Mouse (Mus musculus): ENCODE measurements at regions not wholly inside any gene's neighbourhood (a gene's known extent, or its start where the extent isn't known, plus 50 kb on each side); places are given as distances from the start of the nearest gene placed in this dataset.

GRCm38 (mm10) chr13:99759256-99760044, 141.4 kb downstream of the Cartpt start:
- H3K27me3 ChIP-seq (ENCODE audit: insufficient read depth, low read length): no peaks in the 10 kb centered on the region
- ATAC-seq (replicated peaks; ENCODE audit: low FRiP score, low read depth) (no peak), DNase-seq (ENCODE audit: low spot score) (peak; percentile 14)
- no peak for TF ChIP-seq CTCF (IDR thresholded peaks at IDR 0.05; ENCODE audit: low read depth)
- no peaks in the 10 kb centered on the region for H3K4me1 ChIP-seq (replicated peaks; ENCODE audit: insufficient read depth, low read length)
- no peaks in the 10 kb centered on the region for H3K36me3 ChIP-seq (ENCODE audit: insufficient read depth, low read length)
- no peak overlapping the region for H3K9ac ChIP-seq (ENCODE audit: low read depth, low read length)
- 64% methylated on average over 10 of the region's 10 CpGs for WGBS
- H3K4me2 ChIP-seq (ENCODE audit: low read length): no peak overlapping the region
- no peak overlapping the region for H3K4me3 ChIP-seq (replicated peaks; ENCODE audit: low read depth, low read length)
- H3K9me3 ChIP-seq (replicated peaks; ENCODE audit: low read length): no peaks in the 10 kb centered on the region
- no peak overlapping the region for H3K27ac ChIP-seq

- H3K4me3 ChIP-seq (replicated peaks; ENCODE audit: low read depth, low read length): no peak overlapping the region
- ATAC-seq (replicated peaks; ENCODE audit: low FRiP score, low read depth) (no peak), DNase-seq (ENCODE audit: low spot score) (no peak)
- no peak for TF ChIP-seq CTCF (IDR thresholded peaks at IDR 0.05; ENCODE audit: low read depth)
- H3K9ac ChIP-seq (ENCODE audit: low read depth, low read length): no peak overlapping the region
- 77% methylated on average over 5 of the region's 5 CpGs for WGBS
- H3K4me1 ChIP-seq (replicated peaks; ENCODE audit: insufficient read depth, low read length): no peaks in the 10 kb centered on the region
- H3K4me2 ChIP-seq (ENCODE audit: low read length): no peak overlapping the region
- H3K27me3 ChIP-seq (ENCODE audit: insufficient read depth, low read length): no peaks in the 10 kb centered on the region
- no peaks in the 10 kb centered on the region for H3K9me3 ChIP-seq (replicated peaks; ENCODE audit: low read length)
- H3K36me3 ChIP-seq (ENCODE audit: insufficient read depth, low read length): no peaks in the 10 kb centered on the region
- H3K27ac ChIP-seq: no peak overlapping the region
Measured at GRCm38 (mm10) chr13:99754701-99755100, 146.2 kb downstream of the Cartpt start.

- Histone ChIP-seq H3K4me2 (ENCODE audit: low read length) (no peak overlapping the region), H3K36me3 (ENCODE audit: insufficient read depth, low read length) (no peaks in the 10 kb centered on the region), H3K27me3 (ENCODE audit: insufficient read depth, low read length) (no peaks in the 10 kb centered on the region), H3K9ac (ENCODE audit: low read depth, low read length) (no peak overlapping the region), H3K9me3 (replicated peaks; ENCODE audit: low read length) (no peaks in the 10 kb centered on the region), H3K27ac (no peak overlapping the region), H3K4me3 (replicated peaks; ENCODE audit: low read depth, low read length) (no peak overlapping the region), H3K4me1 (replicated peaks; ENCODE audit: insufficient read depth, low read length) (no peaks in the 10 kb centered on the region)
- DNase-seq (ENCODE audit: low spot score) (no peak), ATAC-seq (replicated peaks; ENCODE audit: low FRiP score, low read depth) (no peak)
- TF ChIP-seq CTCF (IDR thresholded peaks at IDR 0.05; ENCODE audit: low read depth): no peak
- WGBS: 57% methylated on average over 5 of the region's 5 CpGs
Measured at GRCm38 (mm10) chr13:99754251-99754652, 146.6 kb downstream of the Cartpt start.

- H3K4me1 ChIP-seq (replicated peaks; ENCODE audit: insufficient read depth, low read length): no peaks in the 10 kb centered on the region
- no peak overlapping the region for H3K9ac ChIP-seq (ENCODE audit: low read depth, low read length)
- no peak overlapping the region for H3K4me3 ChIP-seq (replicated peaks; ENCODE audit: low read depth, low read length)
- TF ChIP-seq CTCF (IDR thresholded peaks at IDR 0.05; ENCODE audit: low read depth): no peak
- no peaks in the 10 kb centered on the region for H3K27me3 ChIP-seq (ENCODE audit: insufficient read depth, low read length)
- no peak for DNase-seq (ENCODE audit: low spot score)
- no peak for ATAC-seq (replicated peaks; ENCODE audit: low FRiP score, low read depth)
- no peaks in the 10 kb centered on the region for H3K9me3 ChIP-seq (replicated peaks; ENCODE audit: low read length)
- no peak overlapping the region for H3K4me2 ChIP-seq (ENCODE audit: low read length)
- no peak overlapping the region for H3K27ac ChIP-seq
- no peaks in the 10 kb centered on the region for H3K36me3 ChIP-seq (ENCODE audit: insufficient read depth, low read length)
- WGBS: 81% methylated on average over 3 of the region's 3 CpGs
Measured at GRCm38 (mm10) chr13:99753526-99753925, 147.4 kb downstream of the Cartpt start.

GRCm38 (mm10) chr13:99750729-99751128, 150.2 kb downstream of the Cartpt start:
- no peak overlapping the region for H3K9ac ChIP-seq (ENCODE audit: low read depth, low read length)
- DNase-seq (ENCODE audit: low spot score): no peak
- TF ChIP-seq CTCF (IDR thresholded peaks at IDR 0.05; ENCODE audit: low read depth): no peak
- H3K36me3 ChIP-seq (ENCODE audit: insufficient read depth, low read length): no peaks in the 10 kb centered on the region
- no peak overlapping the region for H3K4me2 ChIP-seq (ENCODE audit: low read length)
- no peaks in the 10 kb centered on the region for H3K27me3 ChIP-seq (ENCODE audit: insufficient read depth, low read length)
- WGBS: 86% methylated on average over 8 of the region's 8 CpGs
- H3K9me3 ChIP-seq (replicated peaks; ENCODE audit: low read length): no peaks in the 10 kb centered on the region
- no peak overlapping the region for H3K4me3 ChIP-seq (replicated peaks; ENCODE audit: low read depth, low read length)
- no peaks in the 10 kb centered on the region for H3K4me1 ChIP-seq (replicated peaks; ENCODE audit: insufficient read depth, low read length)
- ATAC-seq (replicated peaks; ENCODE audit: low FRiP score, low read depth): no peak
- no peak overlapping the region for H3K27ac ChIP-seq

GRCm38 (mm10) chr13:99749342-99749741, 151.5 kb downstream of the Cartpt start:
- Histone ChIP-seq H3K4me3 (replicated peaks; ENCODE audit: low read depth, low read length) (no peak overlapping the region), H3K4me1 (replicated peaks; ENCODE audit: insufficient read depth, low read length) (0 out of 2 replicates have a peak, but pooled peaks cover 4% of the 10 kb centered on the region)
- no peak for TF ChIP-seq CTCF (IDR thresholded peaks at IDR 0.05; ENCODE audit: low read depth)

More at GRCm38 (mm10) chr13:99749342-99749741, 151.5 kb downstream of the Cartpt start:
- Histone ChIP-seq H3K27ac (no peak overlapping the region), H3K4me2 (ENCODE audit: low read length) (no peak overlapping the region), H3K9ac (ENCODE audit: low read depth, low read length) (no peak overlapping the region), H3K36me3 (ENCODE audit: insufficient read depth, low read length) (no peaks in the 10 kb centered on the region), H3K9me3 (replicated peaks; ENCODE audit: low read length) (no peaks in the 10 kb centered on the region), H3K27me3 (ENCODE audit: insufficient read depth, low read length) (no peaks in the 10 kb centered on the region)
- ATAC-seq (replicated peaks; ENCODE audit: low FRiP score, low read depth) (no peak), DNase-seq (ENCODE audit: low spot score) (no peak)
- 86% methylated on average over 6 of the region's 6 CpGs for WGBS

Data from kidney, postnatal 0 days (tissue).